Mouse (Mus musculus) urinary bladder, postnatal 25 days (tissue): ENCODE results near the gene Ppp1r26.

ENCODE experiments used
- DNase-seq: peaks from one replicate; pipeline ENCODE4 v3.0.0; 2022; ENCODE audit warnings: low spot score

The Ppp1r26 gene

GRCm38 (mm10) chr2:28446515-28447314 is at the start of gene Ppp1r26:
Gene Ppp1r26, plus strand, starts transcription at chr2:28446800.
- peak; percentile 25 for DNase-seq

GRCm38 (mm10) chr2:28396928-28397327 is 49.7 kb upstream of the Ppp1r26 start:
- no peak for DNase-seq

- no peak for DNase-seq
Measured at GRCm38 (mm10) chr2:28397417-28398119, 49.0 kb upstream of the Ppp1r26 start.

GRCm38 (mm10) chr2:28401647-28402046 is 45.0 kb upstream of the Ppp1r26 start:
- DNase-seq = no peak

- no peak for DNase-seq
Measured at GRCm38 (mm10) chr2:28402128-28402527, 44.5 kb upstream of the Ppp1r26 start.

GRCm38 (mm10) chr2:28407796-28408195 is 38.8 kb upstream of the Ppp1r26 start:
- no peak for DNase-seq

- no peak for DNase-seq
Measured at GRCm38 (mm10) chr2:28409144-28409543, 37.5 kb upstream of the Ppp1r26 start.

- DNase-seq = no peak
Measured at GRCm38 (mm10) chr2:28409566-28409965, 37.0 kb upstream of the Ppp1r26 start.

GRCm38 (mm10) chr2:28412936-28413335 is 33.7 kb upstream of the Ppp1r26 start:
- DNase-seq = no peak

GRCm38 (mm10) chr2:28414116-28414756 is 32.4 kb upstream of the Ppp1r26 start:
- no peak for DNase-seq

- no peak for DNase-seq
Measured at GRCm38 (mm10) chr2:28414757-28415137, 31.9 kb upstream of the Ppp1r26 start.

GRCm38 (mm10) chr2:28415387-28416024 is 31.1 kb upstream of the Ppp1r26 start:
- DNase-seq = no peak

GRCm38 (mm10) chr2:28416511-28416910 is 30.1 kb upstream of the Ppp1r26 start:
- no peak for DNase-seq

- peak; percentile 90 for DNase-seq
Measured at GRCm38 (mm10) chr2:28418034-28418433, 28.6 kb upstream of the Ppp1r26 start.

GRCm38 (mm10) chr2:28419898-28420297 is 26.7 kb upstream of the Ppp1r26 start:
- peak; percentile 85 for DNase-seq

GRCm38 (mm10) chr2:28423167-28423566 is 23.4 kb upstream of the Ppp1r26 start:
- DNase-seq = no peak

- DNase-seq = no peak
Measured at GRCm38 (mm10) chr2:28427226-28427625, 19.4 kb upstream of the Ppp1r26 start.

GRCm38 (mm10) chr2:28430846-28431245 is 15.8 kb upstream of the Ppp1r26 start:
- DNase-seq = no peak

GRCm38 (mm10) chr2:28432811-28433210 is 13.8 kb upstream of the Ppp1r26 start:
- no peak for DNase-seq

- no peak for DNase-seq
Measured at GRCm38 (mm10) chr2:28433512-28433911, 13.1 kb upstream of the Ppp1r26 start.

- DNase-seq = no peak
Measured at GRCm38 (mm10) chr2:28435401-28435800, 11.2 kb upstream of the Ppp1r26 start.

- DNase-seq = no peak
Measured at GRCm38 (mm10) chr2:28440842-28441241, 5.8 kb upstream of the Ppp1r26 start.
